Mouse (Mus musculus) G1E-ER4 (cell line): ENCODE results near the gene Abcb7. TPM values are rescaled to one million over a fixed set of nuclear protein-coding genes. Genes with fewer than 3 reads are reported as not detected.

ENCODE experiments used
- GATA1 ChIP-seq: IDR thresholded peaks from one replicate; pipeline ENCODE4 v1.8.0; 2012; ENCODE audit warnings: low read length, inconsistent platforms
- polyA plus RNA-seq: library from polyadenylated mRNA; stranded (reverse); fragments of >175 nt; gene quantifications from 2 replicates; pipeline ENCODE4 v1.2.3, GENCODE M21; 2012

The Abcb7 gene
- 12.8 and 48.7 TPM in 2 replicates for polyA plus RNA-seq

- no peak for TF ChIP-seq GATA1
These were observed at the start of gene Abcb7 for GRCm38 (mm10) chrX:104413183-104413983. Gene Abcb7, minus strand, starts transcription at chrX:104413856.

DNA sequence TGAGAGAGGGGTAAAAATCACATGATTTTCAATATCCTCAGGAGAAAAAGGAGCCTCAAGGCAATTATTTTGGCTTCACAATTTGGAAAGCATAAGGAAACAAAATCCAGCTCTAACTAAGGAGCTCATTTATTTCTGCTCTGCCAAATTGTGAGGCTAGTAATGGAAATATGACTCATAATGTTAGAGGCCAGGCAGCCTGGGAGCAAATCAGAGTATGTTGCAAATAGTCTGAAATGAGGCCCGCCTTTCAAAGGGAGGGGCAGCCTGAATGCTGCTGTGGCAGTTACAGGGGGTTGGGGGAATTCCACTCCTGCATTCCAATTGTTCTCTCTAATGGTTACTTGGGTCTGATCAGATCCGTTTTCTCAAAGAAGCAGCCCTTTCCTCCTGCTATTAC, 48.1 kb upstream of the Abcb7 start:
- no peak for TF ChIP-seq GATA1

DNA sequence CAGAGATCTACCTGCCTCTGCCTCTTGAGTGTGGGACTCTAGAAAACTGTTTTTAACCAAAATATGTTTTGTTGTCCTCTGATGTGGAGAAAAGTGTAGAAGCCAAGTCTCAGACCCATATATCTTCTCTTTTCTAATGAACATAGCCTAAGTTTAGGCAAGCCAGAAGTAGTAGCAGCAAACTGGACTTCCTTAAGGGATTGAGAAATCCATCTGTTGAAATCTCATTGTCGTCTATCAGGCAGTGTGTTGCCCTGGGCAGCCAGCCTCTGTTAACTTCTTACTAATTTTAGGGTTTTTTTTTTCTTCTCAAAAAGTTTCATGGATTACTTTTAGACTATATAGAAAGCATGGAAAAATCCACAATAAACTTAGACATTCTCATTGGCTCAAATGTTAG, 38.8 kb upstream of the Abcb7 start:
- TF ChIP-seq GATA1, result no peak

- TF ChIP-seq GATA1, result no peak
These were observed 19.8 kb upstream of the Abcb7 start for GRCm38 (mm10) chrX:104433456-104433855.

- no peak for TF ChIP-seq GATA1
These were observed 14.5 kb upstream of the Abcb7 start for GRCm38 (mm10) chrX:104428108-104428507.

GRCm38 (mm10) chrX:104413995-104414394, 339 bp upstream of the Abcb7 start:
- TF ChIP-seq GATA1, result no peak

DNA sequence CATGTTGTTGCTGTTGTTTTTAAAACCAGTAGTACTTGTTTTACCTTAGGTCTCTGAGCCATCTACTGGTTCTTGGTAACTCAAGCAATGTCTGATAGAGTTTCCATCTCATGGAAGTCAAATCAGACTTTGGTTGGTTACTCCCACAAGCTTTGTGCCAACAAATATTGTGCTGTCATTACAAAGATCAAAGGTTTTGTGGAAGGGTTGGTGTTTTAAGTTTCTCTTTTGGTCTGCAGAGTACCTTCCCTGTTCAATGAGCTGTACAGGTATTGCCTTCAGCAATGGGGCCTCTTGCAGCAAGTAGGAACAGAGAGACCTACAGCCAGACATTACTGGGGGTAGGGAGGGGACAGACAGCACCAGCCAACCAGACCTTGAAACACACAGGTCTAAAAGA, 5.5 kb downstream of the Abcb7 start:
- no peak for TF ChIP-seq GATA1

DNA sequence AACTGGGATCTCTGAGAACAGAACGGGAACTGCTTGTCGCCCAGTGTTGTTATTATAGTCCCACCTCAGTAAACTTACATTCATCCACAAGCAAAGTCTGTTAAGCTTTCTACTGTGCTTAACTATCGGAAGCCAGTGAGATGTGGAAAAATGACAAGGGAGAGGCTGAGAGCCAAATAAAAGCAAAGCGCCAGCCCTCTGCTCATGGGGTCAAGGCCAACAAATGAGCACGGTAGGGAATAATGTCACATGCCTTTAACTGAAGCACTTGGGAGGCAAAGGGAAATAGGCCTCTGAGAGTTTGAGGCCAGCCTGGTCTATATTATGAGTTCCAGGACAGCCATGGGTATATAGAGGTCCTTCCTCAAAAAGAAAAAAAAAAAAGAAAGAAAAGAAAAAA, 11.2 kb downstream of the Abcb7 start:
- no peak for TF ChIP-seq GATA1

- TF ChIP-seq GATA1, result no peak
These were observed 12.5 kb downstream of the Abcb7 start for GRCm38 (mm10) chrX:104401134-104401533.

- no peak for TF ChIP-seq GATA1
These were observed 16.1 kb downstream of the Abcb7 start for GRCm38 (mm10) chrX:104397526-104397925.

- TF ChIP-seq GATA1, result no peak
These were observed 54.0 kb downstream of the Abcb7 start for GRCm38 (mm10) chrX:104359686-104360085.

DNA sequence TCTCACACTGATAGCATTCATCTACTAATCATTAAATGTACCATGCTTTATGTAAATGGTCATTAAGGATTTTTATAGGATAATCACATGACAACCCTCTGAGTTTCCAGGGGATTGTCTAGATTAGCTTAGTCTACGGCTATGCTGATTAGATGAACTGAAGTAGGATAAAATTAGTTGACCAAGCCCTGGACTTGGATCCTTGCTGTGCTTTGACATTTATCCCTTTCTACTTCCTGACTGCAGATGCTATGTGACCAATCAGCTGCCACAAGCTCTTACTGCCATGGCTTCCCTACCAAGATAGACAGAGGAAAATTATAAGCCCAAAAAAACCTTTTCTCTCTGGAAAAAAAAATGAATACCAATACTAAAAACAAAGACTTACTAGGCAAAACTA, 57.8 kb downstream of the Abcb7 start:
- no peak for TF ChIP-seq GATA1

DNA sequence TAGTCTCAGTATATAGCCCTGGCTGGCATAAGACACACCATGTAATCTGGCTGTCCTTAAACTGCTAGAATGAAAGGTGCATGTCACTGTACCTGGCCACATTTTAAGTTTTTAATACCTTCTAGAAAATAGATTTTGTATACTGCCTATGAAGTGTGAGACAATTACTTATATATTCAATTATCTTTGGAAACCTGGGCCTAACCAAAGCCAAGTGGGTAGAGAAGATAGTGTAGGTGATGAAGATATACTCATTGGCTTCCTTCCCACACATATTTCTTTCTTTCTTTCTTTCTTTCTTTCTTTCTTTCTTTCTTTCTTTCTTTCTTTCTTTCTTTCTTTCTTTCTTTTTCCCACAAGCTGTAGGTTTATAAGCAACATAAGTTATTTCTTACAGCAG, 121.9 kb downstream of the Abcb7 start:
- TF ChIP-seq GATA1, result no peak

DNA sequence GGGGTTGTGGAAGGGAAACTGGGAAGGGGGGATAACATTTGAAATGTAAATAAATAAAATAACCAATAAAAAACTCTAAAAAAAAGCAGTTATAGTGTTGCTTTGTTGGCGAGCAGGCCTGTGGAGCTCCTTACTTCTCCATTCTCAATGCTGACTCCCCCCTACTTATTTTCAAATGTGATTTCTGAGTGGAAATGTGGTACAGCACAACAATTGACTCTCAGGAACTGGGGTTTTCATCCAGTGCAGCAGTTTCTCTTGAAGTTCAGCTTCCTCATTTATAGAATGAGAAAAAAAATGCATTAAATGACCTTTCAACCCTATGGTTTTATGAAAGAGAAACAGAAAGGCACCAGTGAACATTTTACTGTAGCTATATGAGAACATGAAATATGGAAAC, 133.8 kb downstream of the Abcb7 start:
- TF ChIP-seq GATA1, result no peak

- TF ChIP-seq GATA1, result no peak
These were observed 149.3 kb downstream of the Abcb7 start for GRCm38 (mm10) chrX:104264371-104264770.

- no peak for TF ChIP-seq GATA1
These were observed 151.2 kb downstream of the Abcb7 start for GRCm38 (mm10) chrX:104262468-104262867.

- no peak for TF ChIP-seq GATA1
These were observed 157.1 kb downstream of the Abcb7 start for GRCm38 (mm10) chrX:104256561-104256960.

Other genes with a start within 250 kb of the Abcb7 start
- gene Nexmif, start 212.7 kb downstream of the Abcb7 start, polyA plus RNA-seq, result not detected in 2 replicates
- gene Uprt, start 69.0 kb upstream of the Abcb7 start, polyA plus RNA-seq, result 1.1 and 1.3 TPM in 2 replicates